Mouse (Mus musculus) intestine, embryonic 14.5 days (tissue): ENCODE data around the gene Ffar1. TPM values are rescaled to one million over a fixed set of nuclear protein-coding genes. Genes with fewer than 3 reads are reported as not detected.
"Not testable (repeated sequence)": the region's sequence is repeated elsewhere in the genome, so short reads cannot be mapped to it uniquely, and the experiment has no call there.

Experiments
- ATAC-seq: fragments of 200-750 bp; cut with Nextera tagmentation; replicated peaks from 2 replicates; pipeline ENCODE4 v1.8.0; 2017; ENCODE audit warnings: low read depth, moderate number of reproducible peaks, moderate TSS enrichment, moderate library complexity; ENCODE audit not compliant: low FRiP score, low TSS enrichment
- DNase-seq: peaks from one replicate; pipeline ENCODE4 v3.0.0-alpha.2; 2018; ENCODE audit warnings: low spot score
- H3K27ac ChIP-seq: fragments of 300-500 bp; sonication (generic); 2 replicates; pipeline ENCODE4 v1.5.1; 2014; ENCODE audit warnings: low read depth, mild to moderate bottlenecking, control low read depth
- H3K27me3 ChIP-seq: fragments of 300-500 bp; sonication (generic); replicated peaks from 2 replicates; pipeline ENCODE4 v1.6.1; 2014; ENCODE audit warnings: low read length, control low read depth; ENCODE audit not compliant: control insufficient read depth, insufficient read depth
- H3K36me3 ChIP-seq: fragments of 300-500 bp; sonication (generic); 2 replicates; pipeline ENCODE4 v1.6.1; 2014; ENCODE audit warnings: low read length, control low read depth; ENCODE audit not compliant: control insufficient read depth, insufficient read depth
- H3K4me1 ChIP-seq: fragments of 300-500 bp; sonication (generic); replicated peaks from 2 replicates; pipeline ENCODE4 v1.6.1; 2014; ENCODE audit warnings: low read length, control low read depth, mixed read lengths; ENCODE audit not compliant: control insufficient read depth, insufficient read depth
- H3K4me2 ChIP-seq: fragments of 300-500 bp; sonication (generic); 2 replicates; pipeline ENCODE4 v1.6.1; 2014; ENCODE audit warnings: low read length
- H3K4me3 ChIP-seq: fragments of 300-500 bp; sonication (generic); 2 replicates; pipeline ENCODE4 v1.5.1; 2014; ENCODE audit warnings: low read depth, low read length, control low read depth, mixed read lengths
- H3K9ac ChIP-seq: fragments of 300-500 bp; sonication (generic); 2 replicates; pipeline ENCODE4 v1.6.1; 2014; ENCODE audit warnings: mild to moderate bottlenecking, low read length
- H3K9me3 ChIP-seq: fragments of 300-500 bp; sonication (generic); 2 replicates; pipeline ENCODE4 v1.6.1; 2016; ENCODE audit warnings: low read length, control low read depth; ENCODE audit not compliant: control insufficient read depth
- WGBS: fragments of 180-500 bp; shearing (Covaris S2); extraction: QIAGEN DNeasy Blood & Tissue Kit; methylation state at CpG from one replicate; pipeline ENCODE4 v1.1.7; 2014; 5-methylcytosine and 5-hydroxymethylcytosine counted together
- polyA plus RNA-seq: library from polyadenylated mRNA; unstranded; fragments of >200 nt; fragmentation: Nextera tagmentation; extraction: Ambion mirVana; gene quantifications from 2 replicates; pipeline ENCODE4 v1.2.1, GENCODE M21; 2014

Ffar1 gene
- polyA plus RNA-seq, 1 experiment from 2014 or later, result 0.14 TPM

GRCm38 (mm10) chr7:30842092-30842491, 19.3 kb downstream of the Ffar1 start:
- DNase-seq (no peak), ATAC-seq (no peak)
- no peak overlapping the region for H3K4me3 ChIP-seq
- H3K9me3 ChIP-seq, result no peaks in the 10 kb centered on the region
- H3K9ac ChIP-seq, result no peak overlapping the region
- no peaks in the 10 kb centered on the region for H3K36me3 ChIP-seq
- H3K4me1 ChIP-seq, result peaks cover 4% of the 10 kb centered on the region
- no peaks in the 10 kb centered on the region for H3K27me3 ChIP-seq
- H3K4me2 ChIP-seq, result no peak overlapping the region
- 83% methylated on average over 5 of the region's 5 CpGs for WGBS
- no peak overlapping the region for H3K27ac ChIP-seq

- Histone ChIP-seq H3K4me3 (no peak overlapping the region), H3K27me3 (no peaks in the 10 kb centered on the region), H3K36me3 (no peaks in the 10 kb centered on the region), H3K27ac (no peak overlapping the region), H3K4me1 (peaks cover 4% of the 10 kb centered on the region), H3K4me2 (no peak overlapping the region), H3K9ac (no peak overlapping the region), H3K9me3 (no peaks in the 10 kb centered on the region)
- DNase-seq (no peak), ATAC-seq (no peak)
- WGBS, result 68% methylated on average over 4 of the region's 4 CpGs
These were observed 20.0 kb downstream of the Ffar1 start for GRCm38 (mm10) chr7:30841379-30841778.

- no peaks in the 10 kb centered on the region for H3K36me3 ChIP-seq
- H3K9ac ChIP-seq, result no peak overlapping the region
- H3K27ac ChIP-seq, result no peak overlapping the region
- no peaks in the 10 kb centered on the region for H3K27me3 ChIP-seq
- no peak overlapping the region for H3K4me3 ChIP-seq
- H3K4me2 ChIP-seq, result no peak overlapping the region
- no peaks in the 10 kb centered on the region for H3K9me3 ChIP-seq
- DNase-seq, result no peak
- WGBS, result 71% methylated on average over 3 of the region's 3 CpGs
- peaks cover 4% of the 10 kb centered on the region for H3K4me1 ChIP-seq
- ATAC-seq, result no peak
These were observed 21.1 kb downstream of the Ffar1 start for GRCm38 (mm10) chr7:30840306-30840705.

GRCm38 (mm10) chr7:30837277-30837676, 24.1 kb downstream of the Ffar1 start:
- Histone ChIP-seq H3K27ac (no peak overlapping the region), H3K4me3 (no peak overlapping the region), H3K4me1 (peaks cover 4% of the 10 kb centered on the region), H3K9me3 (no peaks in the 10 kb centered on the region), H3K4me2 (no peak overlapping the region), H3K9ac (no peak overlapping the region), H3K36me3 (no peaks in the 10 kb centered on the region), H3K27me3 (no peaks in the 10 kb centered on the region)
- DNase-seq (no peak), ATAC-seq (no peak)

GRCm38 (mm10) chr7:30832684-30833083, 28.7 kb downstream of the Ffar1 start:
- not testable (repeated sequence) for H3K27ac ChIP-seq, H3K9me3 ChIP-seq, H3K4me1 ChIP-seq, H3K4me2 ChIP-seq, ATAC-seq, H3K36me3 ChIP-seq, H3K9ac ChIP-seq, H3K4me3 ChIP-seq, H3K27me3 ChIP-seq, DNase-seq
- WGBS, result 49% methylated on average over 8 of the region's 11 CpGs

- H3K4me3 ChIP-seq, result no peak overlapping the region
- ATAC-seq, result no peak
- no peaks in the 10 kb centered on the region for H3K27me3 ChIP-seq
- 66% methylated on average over 16 of the region's 17 CpGs for WGBS
- H3K27ac ChIP-seq, result no peak overlapping the region
- H3K4me1 ChIP-seq, result no peaks in the 10 kb centered on the region
- H3K4me2 ChIP-seq, result no peak overlapping the region
- no peaks in the 10 kb centered on the region for H3K9me3 ChIP-seq
- no peak for DNase-seq
- no peak overlapping the region for H3K9ac ChIP-seq
- no peaks in the 10 kb centered on the region for H3K36me3 ChIP-seq
These were observed 29.1 kb downstream of the Ffar1 start for GRCm38 (mm10) chr7:30832261-30832660.

- Histone ChIP-seq H3K4me1 (no peaks in the 10 kb centered on the region), H3K36me3 (no peaks in the 10 kb centered on the region), H3K9me3 (no peaks in the 10 kb centered on the region), H3K4me2 (no peak overlapping the region), H3K27ac (no peak overlapping the region), H3K9ac (no peak overlapping the region), H3K4me3 (no peak overlapping the region), H3K27me3 (no peaks in the 10 kb centered on the region)
- DNase-seq (no peak), ATAC-seq (no peak)
- 73% methylated on average over 3 of the region's 3 CpGs for WGBS
These were observed 31.9 kb downstream of the Ffar1 start for GRCm38 (mm10) chr7:30829428-30829827.

- not testable (repeated sequence) for H3K4me2 ChIP-seq, H3K27ac ChIP-seq, DNase-seq, H3K4me3 ChIP-seq, H3K4me1 ChIP-seq, H3K9me3 ChIP-seq, ATAC-seq, H3K9ac ChIP-seq, H3K27me3 ChIP-seq, H3K36me3 ChIP-seq
These were observed 32.5 kb downstream of the Ffar1 start for GRCm38 (mm10) chr7:30828871-30829270.

- Histone ChIP-seq H3K27me3 (no peaks in the 10 kb centered on the region), H3K27ac (no peak overlapping the region), H3K4me2 (no peak overlapping the region), H3K36me3 (no peaks in the 10 kb centered on the region), H3K9me3 (no peaks in the 10 kb centered on the region), H3K4me3 (no peak overlapping the region), H3K4me1 (no peaks in the 10 kb centered on the region), H3K9ac (no peak overlapping the region)
- DNase-seq (no peak), ATAC-seq (no peak)
- 89% methylated on average over 10 of the region's 10 CpGs for WGBS
These were observed 34.7 kb downstream of the Ffar1 start for GRCm38 (mm10) chr7:30826660-30827059.
